Mouse (Mus musculus) heart, postnatal 4 days (tissue): Measurements from ENCODE around the gene Vmn2r65. TPM values are rescaled to one million over a fixed set of nuclear protein-coding genes. Genes with fewer than 3 reads are reported as not detected.

Experiments used
- DNase-seq: peaks from one replicate; pipeline ENCODE4 v3.0.0; 2021
- total RNA-seq, 2 experiments: library from RNA; stranded (reverse); gene quantifications; 2 replicates each; pipeline ENCODE4 v1.2.3; 2021

Gene Vmn2r65
- not detected for total RNA-seq

- no peak for DNase-seq
Observed at GRCm38 (mm10) chr7:84964015-84964414, at the start of gene Vmn2r65. TSS of gene Vmn2r65 (minus strand) at chr7:84964115.

GRCm38 (mm10) chr7:85012168-85012567 lies 48.3 kb upstream of the Vmn2r65 start, which contains the start of gene Vmn2r66:
TSS of gene Vmn2r66 (minus strand) at chr7:85012268.
- DNase-seq, result no peak

- no peak for DNase-seq
Observed at GRCm38 (mm10) chr7:84996694-84997093, 32.8 kb upstream of the Vmn2r65 start.

Other genes with a start within 250 kb of the Vmn2r65 start
- gene Olfr291, start 110.6 kb downstream of the Vmn2r65 start, total RNA-seq, result not detected
- gene Vmn2r66, start 48.2 kb upstream of the Vmn2r65 start, total RNA-seq, result not detected
- not detected for gene Vmn2r67, start 191.9 kb upstream of the Vmn2r65 start, total RNA-seq